Mouse (Mus musculus): ENCODE data around the gene Cts6.
"Not testable (repeated sequence)": the region's sequence is repeated elsewhere in the genome, so short reads cannot be mapped to it uniquely, and the experiment has no call there.

The Cts6 gene

DNA sequence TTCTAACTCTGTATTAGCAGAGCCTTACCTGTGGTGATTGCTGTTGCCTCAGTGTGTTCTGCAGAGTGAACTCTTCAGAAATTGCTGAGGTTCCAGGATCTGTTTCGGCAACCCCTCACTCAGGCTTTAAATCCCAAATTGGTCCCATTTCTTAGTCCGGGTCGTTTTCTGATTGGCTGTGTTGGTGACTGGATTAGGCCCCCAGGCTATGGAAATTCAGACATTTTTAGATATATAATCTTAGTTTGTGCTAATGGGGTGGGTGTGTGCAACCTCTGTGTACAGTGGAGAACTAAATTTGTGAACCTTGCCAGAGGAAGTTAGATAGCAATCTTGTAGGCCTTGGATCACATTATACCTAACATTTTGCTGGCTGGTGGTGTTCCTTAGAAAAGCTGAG, at the start of gene Cts6:
Gene Cts6 (minus strand): TSS at position 101 of the 400 bp plus-strand sequence.
- DNase-seq (ENCODE audit: low read depth, low spot score): no peak

- peak; percentile 8 for DNase-seq (ENCODE audit: low read depth, low spot score)
These were observed 38.1 kb upstream of the Cts6 start for GRCm38 (mm10) chr13:61241076-61241947.

- not testable (repeated sequence) for DNase-seq (ENCODE audit: low read depth, low spot score)
These were observed 17.9 kb downstream of the Cts6 start for GRCm38 (mm10) chr13:61185151-61185933.

DNA sequence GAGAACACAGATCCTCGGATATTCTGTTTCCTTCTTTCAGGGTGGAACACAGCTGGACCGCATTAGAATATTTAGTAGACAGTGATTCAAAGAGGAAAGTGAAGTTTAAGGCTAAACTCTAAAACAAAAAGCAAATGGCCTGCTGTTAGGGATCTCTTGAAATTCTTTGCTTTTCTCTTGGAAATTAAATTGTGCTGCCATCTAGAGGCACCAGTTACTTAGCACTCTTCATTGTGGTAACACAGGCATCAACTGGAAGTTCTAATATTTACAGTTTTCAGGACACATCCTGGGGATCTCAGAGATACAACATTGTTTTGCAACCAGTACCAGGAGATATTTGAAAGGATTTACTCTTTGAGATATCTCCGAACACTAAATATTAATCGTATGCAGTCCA, 38.6 kb downstream of the Cts6 start:
- DNase-seq (ENCODE audit: low read depth, low spot score): no peak

DNA sequence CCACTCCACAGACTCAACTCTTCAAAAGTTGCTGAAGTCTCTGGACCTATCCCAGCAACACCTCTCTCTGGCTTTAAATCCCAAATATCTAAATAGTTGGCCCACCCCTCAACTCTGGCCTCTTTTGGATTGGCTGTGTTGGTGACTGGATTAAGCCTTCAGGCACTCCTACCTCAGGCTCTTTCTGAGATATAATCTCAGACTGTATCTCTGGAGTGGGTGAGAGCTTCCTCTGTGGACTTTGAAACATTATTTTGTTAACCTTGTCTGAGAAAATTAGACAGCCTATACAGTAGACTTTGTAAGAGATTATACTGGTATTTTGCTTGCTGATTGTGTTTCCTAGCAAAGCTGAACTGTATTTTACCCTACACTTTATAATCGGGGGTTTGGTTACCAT, 39.1 kb downstream of the Cts6 start, which contains the start of gene Ctsr:
Gene Ctsr (minus strand): TSS at position 101 of the 400 bp plus-strand sequence.
- no peak for DNase-seq (ENCODE audit: low read depth, low spot score)

Data from retina, postnatal 7 days (tissue).